Mouse (Mus musculus) bone marrow, adult 2 months (tissue): ENCODE measurements around the gene Rft1. TPM values are rescaled to one million over a fixed set of nuclear protein-coding genes. Genes with fewer than 3 reads are reported as not detected.

ENCODE experiments used
- H3K27ac ChIP-seq: fragments of 200-500 bp; 2 replicates; pipeline ENCODE4 v1.5.1; 2012; ENCODE audit warnings: low read depth, mild to moderate bottlenecking, control low read depth, inconsistent platforms, low read length; ENCODE audit not compliant: control insufficient read depth, poor library complexity, insufficient read depth
- H3K4me1 ChIP-seq: fragments of 200-500 bp; 2 replicates; pipeline ENCODE4 v1.6.1; 2011; ENCODE audit warnings: low read length; ENCODE audit not compliant: control insufficient read depth, insufficient read depth
- H3K4me3 ChIP-seq: fragments of 200-500 bp; replicated peaks from 2 replicates; pipeline ENCODE3; 2011; ENCODE audit warnings: mild to moderate bottlenecking, low read depth, low read length, control low read depth; ENCODE audit not compliant: control insufficient read depth
- CTCF ChIP-seq: fragments of 200-500 bp; IDR thresholded peaks from 2 replicates; pipeline ENCODE4 v1.5.1; 2011; ENCODE audit warnings: low read length, control low read depth; ENCODE audit not compliant: control insufficient read depth, insufficient read depth
- POLR2A ChIP-seq: fragments of 200-500 bp; IDR thresholded peaks from 2 replicates; pipeline ENCODE4 v1.6.1; 2011; ENCODE audit warnings: low read depth, mild to moderate bottlenecking, control low read depth, low read length, borderline replicate concordance; ENCODE audit not compliant: control insufficient read depth
- WGBS: fragments of 180-500 bp; shearing (Covaris S2); methylation state at CpG from one replicate; pipeline ENCODE4 v1.1.7; 2018; 5-methylcytosine and 5-hydroxymethylcytosine counted together
- polyA plus RNA-seq: library from polyadenylated mRNA; stranded (reverse); fragments of >200 nt; gene quantifications from 2 replicates; pipeline ENCODE4 v1.2.4, GENCODE M21; 2011; ENCODE audit warnings: low replicate concordance; ENCODE audit not compliant: missing spikeins, insufficient read depth, insufficient read length

Gene Rft1
- polyA plus RNA-seq, 1 experiment: 3.1 TPM

DNA sequence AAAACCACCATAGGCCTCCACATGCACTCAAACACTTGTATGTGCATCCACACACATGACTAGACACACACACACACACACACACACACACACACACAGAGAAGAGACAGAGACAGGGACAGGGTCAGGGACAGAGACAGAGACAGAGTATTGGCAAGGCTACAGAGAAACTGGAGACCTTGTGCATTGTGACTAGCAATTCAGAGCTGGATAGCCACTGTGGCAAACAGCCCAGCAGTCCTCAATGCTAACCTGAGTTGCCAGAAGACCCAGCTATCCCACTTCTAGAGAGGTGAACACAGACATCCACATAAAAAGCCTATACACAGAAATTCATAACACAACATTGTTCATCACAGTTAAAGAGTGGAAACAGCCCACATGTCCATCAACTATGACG lies 7.7 kb upstream of the Rft1 start:
- TF ChIP-seq CTCF: no peak
- TF ChIP-seq POLR2A: no peak
- Histone ChIP-seq H3K4me1 (peaks cover 2% of the 10 kb centered on the region), H3K27ac (no peak overlapping the region), H3K4me3 (no peak overlapping the region)
- 35% methylated on average over 1 of the region's 1 CpGs for WGBS

DNA sequence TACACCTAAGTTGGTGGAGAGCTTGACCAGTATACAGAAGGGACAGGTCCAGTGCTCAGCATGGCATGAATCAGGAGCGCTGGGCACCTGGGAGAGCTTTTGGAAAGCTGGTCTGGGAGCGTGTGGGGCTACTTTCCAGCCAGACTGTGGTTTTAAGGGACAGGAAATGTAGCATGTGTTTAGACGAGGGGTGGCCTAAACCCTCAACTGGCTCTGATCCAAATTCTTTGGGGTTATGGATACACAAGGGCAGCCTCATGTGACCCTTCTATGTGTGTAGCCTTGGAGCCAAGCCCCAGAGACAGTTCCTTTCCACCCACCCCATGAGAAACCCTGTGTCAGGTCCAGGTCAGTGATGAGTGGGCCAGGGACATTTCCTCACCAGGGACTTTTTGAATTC lies 5.7 kb upstream of the Rft1 start:
- no peaks in the 10 kb centered on the region; the same call in none of the 2 replicates for H3K4me1 ChIP-seq
- no peak for TF ChIP-seq POLR2A
- TF ChIP-seq CTCF: no peak
- 34% methylated on average over 3 of the region's 3 CpGs for WGBS
- no peak overlapping the region for H3K27ac ChIP-seq
- H3K4me3 ChIP-seq: no peak overlapping the region

DNA sequence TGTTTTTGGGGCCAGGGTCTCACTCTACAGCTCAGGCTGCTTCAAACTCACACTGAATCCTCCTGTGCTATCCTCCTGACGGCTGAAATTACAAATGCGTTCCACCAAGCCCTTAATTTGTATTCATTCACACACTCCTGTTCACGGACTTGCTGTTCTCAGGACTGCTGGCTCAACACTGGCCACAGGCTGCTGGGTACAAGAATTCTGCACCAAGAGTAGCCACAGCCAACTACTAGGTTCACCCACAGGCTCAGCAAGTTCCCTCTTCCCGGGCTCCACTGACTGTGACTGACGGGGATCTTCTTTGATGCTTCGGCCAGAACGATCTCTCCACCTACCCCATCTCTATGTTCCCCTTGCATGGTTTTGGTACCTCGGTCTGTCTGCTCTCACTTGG lies 4.4 kb upstream of the Rft1 start:
- Histone ChIP-seq H3K27ac (no peak overlapping the region), H3K4me1 (no peaks in the 10 kb centered on the region; the same call in none of the 2 replicates), H3K4me3 (no peak overlapping the region)
- 67% methylated on average over 8 of the region's 8 CpGs for whole genome bisulfite sequencing
- TF ChIP-seq CTCF (no peak), POLR2A (no peak)

DNA sequence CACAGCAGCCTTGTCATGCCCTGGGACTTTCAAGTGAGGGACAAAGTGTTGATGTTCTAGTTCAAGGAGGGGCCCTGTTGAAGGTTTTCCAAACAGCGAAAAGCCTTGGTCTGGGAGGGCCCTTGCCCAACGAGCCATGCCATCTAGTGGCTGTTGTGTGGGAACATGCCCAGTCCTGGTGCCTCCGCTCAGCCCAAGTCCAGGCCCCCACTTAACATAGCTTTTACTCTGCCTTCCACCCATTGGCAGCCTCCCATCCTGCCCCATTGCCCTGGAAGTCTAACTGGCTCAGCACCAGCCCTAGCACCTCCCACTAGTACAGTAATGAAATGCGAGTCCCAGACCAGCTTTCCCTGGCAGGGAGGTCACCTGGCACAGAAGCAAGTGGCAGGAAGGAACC lies 3.2 kb upstream of the Rft1 start:
- 11% methylated on average over 4 of the region's 4 CpGs for WGBS
- TF ChIP-seq CTCF: peak; percentile 82
- no peak for TF ChIP-seq POLR2A
- Histone ChIP-seq H3K27ac (no peak overlapping the region), H3K4me3 (no peak overlapping the region), H3K4me1 (no peaks in the 10 kb centered on the region; the same call in none of the 2 replicates)

DNA sequence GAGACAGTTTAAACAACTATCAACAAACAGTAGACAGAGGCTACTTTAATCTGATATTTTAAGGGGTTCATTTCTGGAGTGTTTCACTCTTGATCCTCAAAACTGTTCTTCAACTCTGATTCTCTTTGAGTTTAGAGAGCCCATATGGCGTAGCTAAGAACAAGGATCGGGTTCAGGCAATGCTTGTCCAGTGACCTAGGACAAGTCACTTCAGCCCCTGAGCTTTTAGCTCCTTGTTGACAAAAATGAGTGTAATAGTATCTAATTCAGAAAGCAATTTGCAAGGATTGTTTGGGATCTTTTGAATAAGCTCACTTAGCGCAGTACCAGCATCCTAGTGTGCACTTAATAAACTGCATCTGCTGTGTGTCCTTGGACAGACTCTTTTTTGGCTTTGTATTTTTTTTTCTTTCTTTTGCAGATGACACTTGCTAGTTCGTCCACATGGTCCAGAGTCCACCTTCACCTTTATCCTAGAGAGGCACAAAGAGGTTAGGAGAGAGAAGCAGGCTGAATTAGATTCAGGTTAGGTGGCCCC lies 600 bp downstream of the Rft1 start:
- WGBS: 39% methylated on average over 4 of the region's 4 CpGs
- TF ChIP-seq CTCF (no peak), POLR2A (no peak)
- H3K4me3 ChIP-seq: peak overlapping the region; percentile 95
- H3K4me1 ChIP-seq: no peaks in the 10 kb centered on the region; the same call in none of the 2 replicates
- peak overlapping the region; percentile 96; the same call in 1 of the 2 replicates for H3K27ac ChIP-seq

DNA sequence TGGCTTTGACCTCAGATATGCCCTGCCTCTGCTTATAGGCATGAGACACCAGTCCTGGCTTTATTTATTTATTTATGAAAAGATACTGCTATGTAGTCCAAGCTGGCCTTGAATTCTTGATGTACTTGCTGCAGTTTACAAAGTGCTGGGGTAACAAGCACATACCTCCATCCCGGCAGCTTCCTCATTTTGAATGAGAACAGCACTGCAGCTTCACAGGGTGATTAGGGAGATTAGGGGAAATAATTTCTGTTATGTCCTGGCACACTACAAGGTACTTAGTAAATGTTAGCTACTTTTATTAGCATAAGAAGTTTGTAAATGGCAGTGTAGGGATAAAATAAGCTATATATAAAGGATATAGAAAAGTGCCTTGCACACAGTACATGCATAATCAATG lies 1.4 kb downstream of the Rft1 start:
- WGBS: 16% methylated on average over 1 of the region's 1 CpGs
- H3K4me3 ChIP-seq: no peak overlapping the region
- TF ChIP-seq CTCF (no peak), POLR2A (no peak)
- H3K27ac ChIP-seq: no peak overlapping the region
- H3K4me1 ChIP-seq: no peaks in the 10 kb centered on the region; the same call in none of the 2 replicates

DNA sequence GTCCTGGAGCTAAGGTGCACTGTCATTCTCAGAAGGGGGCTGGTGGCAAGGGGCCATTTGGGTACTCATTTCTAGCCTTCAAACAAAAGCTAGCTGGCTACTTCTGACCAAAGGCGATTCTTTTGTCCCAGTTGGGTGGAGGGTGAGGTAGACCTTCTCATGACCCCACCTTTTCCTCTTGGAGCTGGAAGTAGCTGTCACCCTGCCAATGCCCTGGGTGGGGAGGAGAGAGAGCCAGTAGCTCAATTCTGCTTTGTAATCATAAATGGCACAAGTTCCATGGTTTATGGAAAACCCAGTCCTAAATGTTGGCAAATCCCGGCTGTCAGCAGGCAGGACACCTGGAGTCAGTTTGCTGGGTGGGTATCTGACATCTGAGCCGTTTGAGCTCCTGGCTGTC lies 11.9 kb downstream of the Rft1 start:
- Histone ChIP-seq H3K4me3 (no peak overlapping the region), H3K27ac (no peak overlapping the region), H3K4me1 (peaks cover 1% of the 10 kb centered on the region)
- WGBS: 75% methylated on average over 3 of the region's 3 CpGs
- TF ChIP-seq POLR2A: no peak
- no peak for TF ChIP-seq CTCF

DNA sequence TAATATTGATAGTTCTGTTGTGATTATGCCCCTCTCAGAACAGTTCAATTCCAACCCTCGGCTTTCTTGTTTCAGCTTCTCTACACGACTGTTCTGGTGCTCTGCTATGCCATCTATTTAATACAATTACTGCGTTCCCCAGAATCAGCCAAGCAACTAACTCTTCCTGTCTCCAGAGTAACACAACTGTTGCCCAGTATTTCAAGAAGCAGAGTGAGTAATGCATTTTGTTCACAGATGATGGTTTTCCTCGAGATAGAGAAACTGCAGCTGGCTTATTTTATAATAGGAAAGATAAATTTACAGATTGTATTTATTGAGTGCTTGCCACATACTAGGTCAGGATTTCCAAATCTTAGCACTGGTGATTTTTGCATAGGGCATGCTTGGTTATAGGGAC lies 12.4 kb downstream of the Rft1 start:
- H3K4me1 ChIP-seq: peaks cover 4% of the 10 kb centered on the region
- no peak overlapping the region for H3K27ac ChIP-seq
- WGBS: 81% methylated on average over 4 of the region's 4 CpGs
- H3K4me3 ChIP-seq: no peak overlapping the region
- TF ChIP-seq POLR2A: no peak
- no peak for TF ChIP-seq CTCF

DNA sequence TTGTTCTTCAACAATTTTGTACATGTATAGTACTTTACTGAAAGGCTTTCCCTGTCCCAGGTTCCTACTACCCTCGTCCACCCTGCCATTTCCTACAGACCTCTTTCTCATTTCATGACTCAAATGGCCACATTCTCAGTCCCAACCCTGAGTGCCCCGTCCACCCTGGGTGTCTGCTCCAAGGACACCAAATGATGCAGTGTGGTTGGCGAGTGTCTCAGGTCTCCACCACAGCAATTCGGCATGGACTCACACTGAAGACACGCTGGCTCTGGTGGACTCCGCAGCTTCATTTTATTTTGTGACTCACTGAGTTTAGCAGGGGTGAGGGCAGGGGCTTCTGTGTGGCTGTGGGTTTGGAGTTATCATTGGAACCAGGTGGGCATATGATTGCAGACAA lies 16.0 kb downstream of the Rft1 start:
- H3K4me1 ChIP-seq: peaks cover 5% of the 10 kb centered on the region
- no peak overlapping the region for H3K27ac ChIP-seq
- no peak for TF ChIP-seq POLR2A
- TF ChIP-seq CTCF: no peak
- no peak overlapping the region for H3K4me3 ChIP-seq
- WGBS: 86% methylated on average over 6 of the region's 6 CpGs
